Mouse (Mus musculus) retina, adult 2 months (tissue): ENCODE measurements around the gene Gm28230.

Experiments
- DNase-seq: peaks from one replicate; pipeline ENCODE4 v3.0.0-alpha.2; 2012; ENCODE audit warnings: low read depth, low spot score

Gene Gm28230

GRCm38 (mm10) chr2:74726551-74726950 is at the start of gene Gm28230:
TSS of gene Gm28230 (plus strand) at chr2:74726728.
- no peak for DNase-seq

GRCm38 (mm10) chr2:74677106-74677505 is 49.4 kb upstream of the Gm28230 start:
- no peak for DNase-seq

GRCm38 (mm10) chr2:74678891-74679595 is 47.5 kb upstream of the Gm28230 start, which contains the start of gene Hoxd11:
TSS of gene Hoxd11 (plus strand) at chr2:74679557.
- DNase-seq: no peak

GRCm38 (mm10) chr2:74679596-74679971 is 46.9 kb upstream of the Gm28230 start:
- DNase-seq: no peak

GRCm38 (mm10) chr2:74679980-74680379 is 46.5 kb upstream of the Gm28230 start:
- DNase-seq: no peak

GRCm38 (mm10) chr2:74680561-74681398 is 45.7 kb upstream of the Gm28230 start:
- no peak for DNase-seq

- DNase-seq: no peak
These were observed 44.7 kb upstream of the Gm28230 start for GRCm38 (mm10) chr2:74681594-74682531.

- DNase-seq: no peak
These were observed 43.7 kb upstream of the Gm28230 start for GRCm38 (mm10) chr2:74682796-74683195.

- no peak for DNase-seq
These were observed 43.0 kb upstream of the Gm28230 start for GRCm38 (mm10) chr2:74683471-74683951.

GRCm38 (mm10) chr2:74684106-74684505 is 42.4 kb upstream of the Gm28230 start:
- DNase-seq: no peak

- no peak for DNase-seq
These were observed 41.4 kb upstream of the Gm28230 start for GRCm38 (mm10) chr2:74685059-74685603.

- no peak for DNase-seq
These were observed 40.1 kb upstream of the Gm28230 start for GRCm38 (mm10) chr2:74686301-74686987.

- DNase-seq: no peak
These were observed 39.4 kb upstream of the Gm28230 start for GRCm38 (mm10) chr2:74686988-74687697.

GRCm38 (mm10) chr2:74687698-74688555 is 38.6 kb upstream of the Gm28230 start:
- no peak for DNase-seq

GRCm38 (mm10) chr2:74688795-74689573 is 37.5 kb upstream of the Gm28230 start:
- no peak for DNase-seq

- no peak for DNase-seq
These were observed 36.8 kb upstream of the Gm28230 start for GRCm38 (mm10) chr2:74689574-74690337.

GRCm38 (mm10) chr2:74690338-74690716 is 36.2 kb upstream of the Gm28230 start:
- DNase-seq: no peak
